Mouse (Mus musculus) embryonic facial prominence, embryonic 13.5 days (tissue): ENCODE data around the gene Tuba3a. TPM values are rescaled to one million over a fixed set of nuclear protein-coding genes. Genes with fewer than 3 reads are reported as not detected.
"Not testable (repeated sequence)": the region's sequence is repeated elsewhere in the genome, so short reads cannot be mapped to it uniquely, and the experiment has no call there.

ENCODE experiments used
- ATAC-seq: fragments of 200-750 bp; cut with Nextera tagmentation; 2 replicates; pipeline ENCODE4 v1.8.0; 2017; ENCODE audit warnings: low read depth; ENCODE audit not compliant: insufficient number of reproducible peaks, insufficient read depth, low FRiP score, low TSS enrichment
- H3K27ac ChIP-seq: fragments of 300-500 bp; sonication (generic); 2 replicates; pipeline ENCODE4 v1.5.1; 2015; ENCODE audit warnings: moderate library complexity, mild to moderate bottlenecking, inconsistent platforms
- H3K27me3 ChIP-seq: fragments of 300-500 bp; sonication (generic); 2 replicates; pipeline ENCODE4 v1.6.1; 2015; ENCODE audit warnings: mild to moderate bottlenecking, inconsistent platforms
- H3K36me3 ChIP-seq: fragments of 300-500 bp; sonication (generic); 2 replicates; pipeline ENCODE4 v1.6.1; 2015; ENCODE audit warnings: mild to moderate bottlenecking, inconsistent platforms
- H3K4me1 ChIP-seq: fragments of 300-500 bp; sonication (generic); 2 replicates; pipeline ENCODE4 v1.6.1; 2015; ENCODE audit warnings: inconsistent platforms
- H3K4me2 ChIP-seq: fragments of 300-500 bp; sonication (generic); 2 replicates; pipeline ENCODE4 v1.6.1; 2015; ENCODE audit warnings: moderate library complexity, mild to moderate bottlenecking, inconsistent platforms
- H3K4me3 ChIP-seq: fragments of 300-500 bp; sonication (generic); 2 replicates; pipeline ENCODE4 v1.5.1; 2015; ENCODE audit warnings: mild to moderate bottlenecking, inconsistent platforms
- H3K9ac ChIP-seq: fragments of 300-500 bp; sonication (generic); 2 replicates; pipeline ENCODE4 v1.6.1; 2015; ENCODE audit warnings: mild to moderate bottlenecking, inconsistent platforms
- H3K9me3 ChIP-seq: fragments of 300-500 bp; sonication (generic); 2 replicates; pipeline ENCODE4 v1.6.1; 2016; ENCODE audit warnings: inconsistent platforms
- WGBS: fragments of 180-500 bp; shearing (Covaris S2); methylation state at CpG from one replicate; pipeline ENCODE4 v1.1.7; 2015; ENCODE audit warnings: mixed read lengths; 5-methylcytosine and 5-hydroxymethylcytosine counted together
- polyA plus RNA-seq: library from polyadenylated mRNA; unstranded; fragments of >200 nt; fragmentation: Nextera tagmentation; extraction: Ambion mirVana; gene quantifications from 2 replicates; pipeline ENCODE4 v1.2.1, GENCODE M21; 2015

Tuba3a gene
- polyA plus RNA-seq, 1 experiment from 2014 or later, result 0.22 TPM

DNA sequence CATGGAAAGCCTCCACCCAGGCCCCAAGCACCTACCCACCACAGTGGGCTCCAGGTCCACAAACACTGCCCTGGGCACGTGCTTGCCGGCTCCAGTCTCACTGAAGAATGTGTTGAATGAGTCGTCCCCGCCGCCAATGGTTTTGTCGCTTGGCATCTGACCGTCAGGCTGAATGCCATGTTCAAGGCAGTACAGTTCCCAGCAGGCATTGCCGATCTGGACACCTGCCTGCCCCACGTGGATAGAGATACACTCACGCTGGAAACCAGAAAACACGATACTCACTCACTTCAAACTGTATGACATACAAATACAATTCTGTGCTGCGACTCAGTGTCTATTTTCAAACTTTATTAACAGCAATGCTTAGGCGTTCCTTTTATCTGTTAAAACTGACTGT, 3.1 kb downstream of the Tuba3a start:
- ATAC-seq, H3K27ac ChIP-seq, H3K4me2 ChIP-seq, H3K9me3 ChIP-seq, H3K4me1 ChIP-seq, H3K4me3 ChIP-seq, H3K9ac ChIP-seq, H3K36me3 ChIP-seq, H3K27me3 ChIP-seq: not testable (repeated sequence)
- 89% methylated on average over 13 of the region's 13 CpGs for WGBS

DNA sequence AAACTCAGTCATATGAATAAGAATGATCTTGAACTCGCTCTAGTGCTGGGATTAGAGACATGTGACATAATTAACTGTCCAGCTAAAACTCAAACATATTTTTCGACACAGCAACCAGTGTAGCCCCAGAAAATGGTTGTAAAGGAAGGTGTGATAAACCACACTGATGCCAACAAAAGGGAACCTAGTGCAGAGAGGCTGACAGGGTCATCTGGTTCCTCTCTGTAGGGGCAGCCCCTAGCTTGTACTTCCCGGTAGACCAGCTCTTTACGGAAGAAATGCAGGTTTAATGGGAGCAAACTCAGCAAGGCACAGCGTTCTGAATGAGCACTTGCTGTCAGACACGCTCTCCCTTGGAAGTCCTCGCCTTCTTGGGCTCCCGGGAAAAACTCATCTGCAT, 6.1 kb downstream of the Tuba3a start:
- ATAC-seq, result no peak
- Histone ChIP-seq H3K27me3 (no peaks in the 10 kb centered on the region), H3K4me2 (no peak overlapping the region), H3K9ac (no peak overlapping the region), H3K4me3 (no peak overlapping the region), H3K27ac (no peak overlapping the region), H3K36me3 (no peaks in the 10 kb centered on the region), H3K9me3 (no peaks in the 10 kb centered on the region), H3K4me1 (no peaks in the 10 kb centered on the region)
- WGBS, result 66% methylated on average over 8 of the region's 8 CpGs

DNA sequence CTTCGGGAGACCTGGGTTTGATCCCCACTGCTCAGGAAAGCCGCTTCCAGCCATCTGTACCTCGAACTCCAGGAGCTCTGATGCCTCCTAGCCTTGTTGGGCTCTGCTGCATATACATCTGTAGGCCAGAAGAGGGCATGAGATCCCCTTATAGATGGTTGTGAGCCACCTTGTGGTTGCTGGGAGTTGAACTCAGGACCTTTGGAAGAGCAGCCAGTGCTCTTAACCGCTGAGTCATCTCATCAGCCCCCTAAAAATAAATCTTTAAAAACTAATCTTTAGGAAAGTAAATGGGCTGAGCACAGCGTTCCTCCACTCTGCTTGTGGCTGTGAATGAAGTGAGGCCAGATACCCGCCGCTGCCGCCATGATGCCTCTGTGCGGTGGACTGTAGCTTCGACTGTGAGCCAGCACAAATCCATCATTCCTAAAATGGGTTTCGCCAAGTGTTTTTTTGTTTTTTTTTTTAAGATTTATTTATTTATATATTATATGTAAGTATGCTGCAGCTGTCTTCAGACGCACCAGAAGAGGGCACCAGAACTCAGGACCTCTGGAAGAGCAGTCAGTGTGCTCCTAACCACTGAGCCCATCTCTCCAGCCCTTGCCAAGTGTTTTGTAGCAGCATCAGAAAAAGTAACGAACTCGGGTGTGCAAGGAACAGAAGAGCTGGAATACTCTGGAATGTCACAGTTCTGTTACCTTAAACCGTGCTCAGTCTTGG, 10.8 kb downstream of the Tuba3a start:
- Histone ChIP-seq H3K4me3 (no peak overlapping the region), H3K27ac (no peak overlapping the region), H3K36me3 (no peaks in the 10 kb centered on the region), H3K9ac (no peak overlapping the region), H3K27me3 (no peaks in the 10 kb centered on the region), H3K9me3 (no peaks in the 10 kb centered on the region), H3K4me1 (peaks cover 8% of the 10 kb centered on the region; the same call in 1 of the 2 replicates), H3K4me2 (no peak overlapping the region)
- no peak for ATAC-seq
- 59% methylated on average over 15 of the region's 15 CpGs for WGBS

DNA sequence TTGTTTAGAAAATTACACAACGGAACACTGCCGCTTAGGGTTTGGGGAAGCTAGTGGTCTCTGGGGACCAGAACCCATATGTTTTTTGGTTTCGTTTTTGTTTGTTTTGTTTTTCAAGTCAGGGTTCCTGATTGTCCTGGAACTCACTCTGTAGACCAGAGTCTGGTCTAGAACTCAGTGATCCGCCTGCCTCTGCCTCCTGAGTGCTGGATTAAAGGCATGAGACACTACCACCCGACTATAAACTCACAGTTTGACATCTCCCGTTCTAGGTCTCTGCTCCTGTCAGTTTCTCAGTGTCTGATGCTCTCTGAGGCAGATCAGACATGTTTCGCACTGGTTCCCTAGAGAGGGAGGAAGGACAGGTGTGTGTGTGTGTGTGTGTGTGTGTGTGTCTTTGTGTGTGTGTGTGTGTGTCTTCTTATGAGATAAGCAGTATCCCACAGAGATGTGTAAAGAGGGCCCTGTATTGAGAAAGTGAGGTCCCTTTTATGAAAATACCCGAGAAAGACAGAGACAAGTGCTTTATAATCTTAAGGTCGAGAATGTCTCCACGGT, 13.5 kb downstream of the Tuba3a start:
- Histone ChIP-seq H3K4me3 (no peak overlapping the region), H3K9ac (no peak overlapping the region), H3K9me3 (no peaks in the 10 kb centered on the region), H3K36me3 (no peaks in the 10 kb centered on the region), H3K4me1 (peaks cover 8% of the 10 kb centered on the region; the same call in 1 of the 2 replicates), H3K27ac (no peak overlapping the region), H3K4me2 (no peak overlapping the region), H3K27me3 (no peaks in the 10 kb centered on the region)
- 71% methylated on average over 10 of the region's 10 CpGs for WGBS
- ATAC-seq, result no peak

DNA sequence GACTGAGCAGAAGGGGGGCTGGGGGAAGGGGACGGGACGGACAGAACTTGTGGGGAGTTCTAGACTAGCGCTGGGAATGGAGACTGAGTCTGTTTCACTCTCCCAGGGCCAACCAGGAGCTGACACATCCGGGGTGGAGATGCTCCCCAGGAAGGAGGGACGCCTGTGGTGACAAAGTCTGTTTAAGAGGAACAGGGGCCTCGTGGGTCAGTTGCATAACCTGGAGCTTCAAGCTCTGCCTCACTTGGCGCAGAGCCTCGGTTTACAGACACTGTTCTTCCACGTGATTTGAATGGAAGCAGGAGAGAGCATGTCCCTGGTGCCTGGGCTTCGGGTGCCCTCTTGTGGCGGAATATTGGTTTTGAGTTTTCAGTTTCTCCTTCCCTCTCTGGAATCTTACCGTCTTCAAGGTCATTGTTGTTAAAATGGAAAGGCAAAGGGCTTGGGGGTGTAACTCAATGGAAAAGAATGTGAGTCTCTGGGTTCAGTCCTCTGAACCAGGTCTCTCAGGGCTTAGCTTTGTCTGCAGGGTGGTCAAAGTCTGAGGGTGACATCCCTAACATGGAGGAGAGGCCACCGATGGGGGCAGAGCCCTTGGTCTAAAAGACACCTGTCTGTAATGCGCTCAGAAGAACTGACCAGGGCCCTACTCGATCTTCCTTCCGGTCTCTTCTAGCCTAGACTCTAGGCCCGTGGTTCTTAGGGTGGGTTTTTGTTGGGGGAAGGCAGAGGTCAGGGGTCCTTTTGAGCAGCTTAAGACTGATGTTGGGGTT, 14.2 kb downstream of the Tuba3a start:
- H3K9ac ChIP-seq, result peak overlapping the region; percentile 65
- peak; percentile 72; the same call in 1 of the 2 replicates for ATAC-seq

DNA sequence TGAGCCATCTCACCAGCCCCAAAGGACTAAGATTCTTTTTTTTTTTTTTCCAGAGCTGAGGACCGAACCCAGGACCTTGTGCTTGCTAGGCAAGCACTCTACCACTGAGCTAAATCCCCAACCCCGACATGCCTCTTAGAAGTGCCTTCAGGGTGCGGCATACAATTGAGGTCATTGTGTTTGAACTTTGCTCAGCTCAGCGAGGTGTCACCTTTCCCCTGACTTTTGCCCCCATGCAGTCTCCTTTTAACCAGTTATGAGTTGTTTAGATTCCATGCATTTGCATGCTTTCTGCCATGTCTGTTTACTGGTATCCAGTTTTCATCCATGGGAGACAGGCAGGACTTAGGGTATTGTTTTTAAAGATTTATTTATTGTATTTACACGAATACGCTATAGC, 17.0 kb downstream of the Tuba3a start:
- Histone ChIP-seq H3K27ac (no peak overlapping the region), H3K27me3 (no peaks in the 10 kb centered on the region), H3K4me3 (no peak overlapping the region), H3K9ac (no peak overlapping the region), H3K36me3 (no peaks in the 10 kb centered on the region), H3K4me2 (no peak overlapping the region), H3K4me1 (peaks cover 8% of the 10 kb centered on the region; the same call in 1 of the 2 replicates), H3K9me3 (no peaks in the 10 kb centered on the region)
- ATAC-seq, result no peak
- WGBS, result 31% methylated on average over 6 of the region's 6 CpGs

More for the DNA sequence above, 14.2 kb downstream of the Tuba3a start:
- 19% methylated on average over 17 of the region's 17 CpGs for WGBS
- H3K4me1 ChIP-seq, result peaks cover 8% of the 10 kb centered on the region; the same call in 1 of the 2 replicates
- peak overlapping the region; percentile 56 for H3K4me2 ChIP-seq
- peak overlapping the region; percentile 25 for H3K4me3 ChIP-seq
- no peaks in the 10 kb centered on the region for H3K27me3 ChIP-seq
- H3K36me3 ChIP-seq, result no peaks in the 10 kb centered on the region
- H3K27ac ChIP-seq, result no peak overlapping the region
- no peaks in the 10 kb centered on the region for H3K9me3 ChIP-seq

DNA sequence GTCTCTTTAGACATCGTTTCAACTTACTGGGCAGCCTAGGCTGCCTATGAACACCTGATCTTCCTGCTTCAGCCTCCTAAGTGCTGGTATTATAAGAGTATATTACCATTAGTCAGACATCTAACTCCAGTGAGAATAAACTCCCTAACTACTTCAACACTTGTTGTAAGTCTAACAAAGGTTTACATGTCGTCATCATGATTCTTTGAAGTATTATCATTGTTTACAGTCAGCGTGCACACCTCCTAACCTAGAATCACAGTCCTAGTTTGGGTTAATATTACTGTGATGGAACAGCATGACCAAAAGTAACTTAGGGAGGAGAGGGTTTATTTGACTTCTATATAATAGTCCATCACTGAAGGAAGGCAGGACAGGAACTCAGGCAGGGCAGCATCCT, 18.4 kb downstream of the Tuba3a start:
- no peaks in the 10 kb centered on the region for H3K9me3 ChIP-seq
- no peak overlapping the region for H3K4me3 ChIP-seq
- no peak overlapping the region for H3K4me2 ChIP-seq
- H3K36me3 ChIP-seq, result no peaks in the 10 kb centered on the region
- no peak overlapping the region for H3K9ac ChIP-seq
- H3K4me1 ChIP-seq, result peaks cover 8% of the 10 kb centered on the region; the same call in 1 of the 2 replicates
- no peak overlapping the region for H3K27ac ChIP-seq
- no peak for ATAC-seq
- no peaks in the 10 kb centered on the region for H3K27me3 ChIP-seq
- WGBS, result 80% methylated on average over 3 of the region's 3 CpGs

DNA sequence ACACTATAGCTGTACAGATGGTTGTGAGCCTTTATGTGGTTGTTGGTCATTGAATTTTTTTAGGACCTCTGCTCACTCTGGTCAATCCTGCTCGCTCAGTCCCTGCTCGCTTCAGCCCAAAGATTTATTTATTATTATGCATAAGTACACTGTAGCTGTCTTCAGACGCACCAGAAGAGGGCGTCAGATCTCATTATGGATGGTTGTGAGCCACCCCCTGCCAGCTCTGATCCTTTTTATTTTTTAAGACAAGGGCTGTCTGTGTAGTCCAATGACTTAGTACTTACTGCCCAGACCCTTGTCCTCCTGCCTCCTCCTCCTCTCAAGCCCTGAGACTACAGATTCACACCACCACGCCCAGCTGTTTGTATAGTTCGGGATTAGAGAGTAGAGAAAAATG, 19.2 kb downstream of the Tuba3a start:
- H3K36me3 ChIP-seq, H3K27ac ChIP-seq, H3K9me3 ChIP-seq, H3K9ac ChIP-seq, H3K4me2 ChIP-seq, H3K27me3 ChIP-seq, ATAC-seq, H3K4me3 ChIP-seq, H3K4me1 ChIP-seq: not testable (repeated sequence)
- WGBS, result 70% methylated on average over 6 of the region's 6 CpGs

DNA sequence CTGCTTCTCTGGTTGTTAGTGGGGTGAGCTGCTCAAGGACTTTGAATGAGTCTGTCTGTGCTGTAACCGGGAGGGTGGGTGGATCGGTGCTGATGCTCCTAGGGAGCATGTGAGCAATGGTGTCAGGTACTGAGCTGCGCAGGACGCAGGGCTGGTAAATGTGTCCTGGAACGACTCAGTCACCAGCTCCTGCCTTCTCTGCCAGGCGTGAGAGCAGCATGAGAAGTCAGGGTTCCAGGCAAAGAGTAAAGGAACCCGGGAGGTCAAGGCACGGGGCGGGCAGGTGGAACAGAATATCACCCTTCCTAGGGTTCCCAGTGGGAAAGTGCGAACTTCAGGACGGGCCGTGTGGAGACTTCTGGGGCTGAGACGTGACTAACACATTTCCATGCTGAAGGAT, 19.8 kb downstream of the Tuba3a start:
- WGBS, result 79% methylated on average over 13 of the region's 13 CpGs
- ATAC-seq, result no peak

DNA sequence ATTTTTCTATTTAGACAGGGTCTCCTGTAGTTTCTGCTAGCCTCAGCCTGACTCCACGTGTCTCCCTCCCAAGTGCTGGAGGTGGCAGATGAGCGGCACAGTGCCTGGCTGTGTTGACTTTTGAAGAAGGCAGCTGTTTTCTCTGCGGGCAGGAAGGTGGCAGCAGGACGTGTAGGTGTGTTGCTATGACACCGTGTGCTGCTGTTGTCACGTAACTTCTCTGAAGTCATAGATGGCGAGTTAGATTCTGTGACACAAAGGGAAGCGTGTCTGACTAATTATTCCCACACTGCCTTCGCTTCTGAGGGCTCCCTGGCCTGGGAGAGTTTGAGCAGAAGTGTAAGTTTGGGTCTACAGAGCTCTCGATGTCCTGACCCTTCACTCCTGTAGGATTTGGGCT, 20.6 kb downstream of the Tuba3a start:
- no peaks in the 10 kb centered on the region for H3K9me3 ChIP-seq
- no peaks in the 10 kb centered on the region for H3K27me3 ChIP-seq
- no peak overlapping the region for H3K9ac ChIP-seq
- H3K27ac ChIP-seq, result no peak overlapping the region
- no peak for ATAC-seq
- no peaks in the 10 kb centered on the region for H3K4me1 ChIP-seq
- no peak overlapping the region for H3K4me2 ChIP-seq
- WGBS, result 62% methylated on average over 10 of the region's 10 CpGs
- H3K4me3 ChIP-seq, result no peak overlapping the region
- no peaks in the 10 kb centered on the region for H3K36me3 ChIP-seq

More for the DNA sequence above, 19.8 kb downstream of the Tuba3a start:
- Histone ChIP-seq H3K4me3 (no peak overlapping the region), H3K36me3 (no peaks in the 10 kb centered on the region), H3K4me2 (no peak overlapping the region), H3K9ac (no peak overlapping the region), H3K4me1 (no peaks in the 10 kb centered on the region), H3K9me3 (no peaks in the 10 kb centered on the region), H3K27ac (no peak overlapping the region), H3K27me3 (no peaks in the 10 kb centered on the region)

DNA sequence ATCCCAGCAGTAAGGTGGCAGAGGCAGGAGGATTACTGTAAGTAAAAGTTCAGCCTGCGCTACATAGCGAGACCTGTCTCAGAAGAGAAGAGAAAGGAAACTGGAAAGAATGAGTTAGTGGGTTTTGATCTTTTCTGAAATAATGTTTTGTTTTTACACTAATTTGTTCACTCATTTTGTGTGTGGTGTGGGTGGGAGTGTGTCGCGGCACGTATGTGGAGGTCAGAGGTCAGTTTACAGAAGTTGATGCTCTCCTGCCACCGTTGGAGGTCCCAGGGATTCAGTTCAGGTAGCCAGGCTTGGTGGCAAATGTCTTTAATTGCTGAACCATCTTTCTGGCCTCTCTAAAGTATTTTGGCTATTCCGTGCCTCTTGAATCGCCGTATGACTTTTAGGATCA, 21.6 kb downstream of the Tuba3a start:
- H3K27me3 ChIP-seq, result no peaks in the 10 kb centered on the region
- no peaks in the 10 kb centered on the region for H3K36me3 ChIP-seq
- H3K4me3 ChIP-seq, result no peak overlapping the region
- H3K9ac ChIP-seq, result no peak overlapping the region
- 82% methylated on average over 9 of the region's 9 CpGs for WGBS
- no peaks in the 10 kb centered on the region for H3K4me1 ChIP-seq
- no peak overlapping the region for H3K27ac ChIP-seq
- no peak overlapping the region for H3K4me2 ChIP-seq
- no peaks in the 10 kb centered on the region for H3K9me3 ChIP-seq
- ATAC-seq, result no peak
